Mouse (Mus musculus) thymus, adult 18-20 months (tissue): ENCODE results near the gene Olfr101.

ENCODE experiments used
- DNase-seq, 2 experiments: peaks; one replicate each; pipeline ENCODE4 v3.0.0; 2022; ENCODE audit warnings: mixed read lengths in 2 of 2

The Olfr101 gene

GRCm38 (mm10) chr17:37304213-37304612 is at the start of gene Olfr101:
Gene Olfr101 (minus strand): TSS chr17:37304313.
- no peak for DNase-seq

DNA sequence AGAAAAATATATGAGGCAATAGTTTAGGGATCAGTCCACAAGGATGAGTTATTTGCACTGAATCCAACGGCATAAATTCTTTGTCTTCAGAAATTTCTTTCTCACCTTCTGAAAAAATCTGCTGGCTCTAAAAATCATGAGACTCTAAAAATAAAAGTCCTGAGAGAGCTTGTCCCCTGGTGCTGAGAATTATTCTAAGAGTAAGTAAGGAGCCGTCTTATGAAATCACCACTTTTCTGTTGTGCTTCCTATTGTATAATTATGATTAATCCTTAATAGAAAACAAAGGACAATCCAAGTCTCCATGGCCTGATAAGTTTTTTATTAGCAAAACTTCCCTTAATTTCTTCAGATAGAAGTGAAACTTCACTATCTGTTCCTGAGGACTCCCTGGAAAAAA is 35.5 kb upstream of the Olfr101 start, which contains the start of gene Olfr103:
Gene Olfr103 (minus strand): TSS at position 101 of the 400 bp plus-strand sequence.
- no peak for DNase-seq

DNA sequence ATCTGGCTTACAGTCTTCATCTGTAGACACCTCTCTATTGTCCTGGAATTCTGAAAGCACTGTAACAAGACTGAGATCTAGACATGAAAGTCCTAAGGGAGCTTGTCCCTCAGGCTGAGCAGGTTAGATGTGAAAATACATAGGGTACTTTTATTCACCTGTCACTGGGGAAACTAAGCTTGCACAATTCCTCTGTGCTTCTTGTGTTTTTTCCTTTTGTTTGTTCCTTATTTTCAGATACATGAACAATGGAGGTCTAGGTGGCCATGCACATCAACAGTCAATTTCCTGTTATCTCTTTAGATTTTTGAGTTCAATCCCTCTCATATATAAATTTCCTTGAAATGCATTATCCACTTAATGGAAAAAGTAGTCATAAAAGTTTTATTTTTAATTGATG is 12.8 kb upstream of the Olfr101 start, which contains the start of gene Olfr102:
Gene Olfr102 (minus strand): TSS at position 101 of the 400 bp plus-strand sequence.
- no peak for DNase-seq

DNA sequence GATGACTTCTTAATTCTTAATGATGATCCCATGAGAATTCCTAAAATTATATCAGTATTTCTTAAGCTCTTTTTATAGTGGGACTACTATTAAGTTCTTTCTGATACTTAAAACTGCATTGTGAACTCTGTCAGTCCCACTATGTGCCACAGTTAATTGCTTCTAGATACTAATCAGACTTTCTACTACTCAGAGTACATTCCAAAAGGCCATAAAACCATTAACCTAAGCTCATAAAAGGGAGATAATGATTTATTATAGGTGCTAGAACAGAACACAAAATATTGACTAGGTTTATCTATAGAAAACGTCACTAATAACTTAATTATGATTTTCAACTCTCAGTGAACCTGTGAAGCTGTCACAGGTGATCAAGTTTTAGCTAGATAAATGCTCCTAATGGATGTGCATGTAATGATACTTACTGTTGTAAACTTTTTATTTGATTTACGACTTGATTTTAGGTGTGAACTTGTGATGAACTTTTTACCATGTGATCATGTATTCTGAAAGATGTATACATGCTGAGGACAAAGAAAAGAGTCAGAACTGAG is 6.1 kb upstream of the Olfr101 start:
- no peak for DNase-seq

- DNase-seq, result no peak
These were observed 4.4 kb upstream of the Olfr101 start for GRCm38 (mm10) chr17:37308483-37308882.

- no peak for DNase-seq
These were observed 20.8 kb downstream of the Olfr101 start, which contains the start of gene Olfr99 for GRCm38 (mm10) chr17:37283360-37283759. Gene Olfr99 (minus strand): TSS chr17:37283460.

GRCm38 (mm10) chr17:37280331-37280730 is 23.8 kb downstream of the Olfr101 start:
- DNase-seq, result no peak

- no peak for DNase-seq
These were observed 27.5 kb downstream of the Olfr101 start for GRCm38 (mm10) chr17:37276573-37276972.

GRCm38 (mm10) chr17:37275626-37276248 is 28.4 kb downstream of the Olfr101 start:
- no peak for DNase-seq

- DNase-seq, result peak; percentile 58 to 71
These were observed 33.4 kb downstream of the Olfr101 start for GRCm38 (mm10) chr17:37270702-37271092.

GRCm38 (mm10) chr17:37270058-37270701 is 33.9 kb downstream of the Olfr101 start, which contains the start of gene H2-M3:
Gene H2-M3 (plus strand): TSS chr17:37270220.
- peak; percentile 74 to 90 for DNase-seq

DNA sequence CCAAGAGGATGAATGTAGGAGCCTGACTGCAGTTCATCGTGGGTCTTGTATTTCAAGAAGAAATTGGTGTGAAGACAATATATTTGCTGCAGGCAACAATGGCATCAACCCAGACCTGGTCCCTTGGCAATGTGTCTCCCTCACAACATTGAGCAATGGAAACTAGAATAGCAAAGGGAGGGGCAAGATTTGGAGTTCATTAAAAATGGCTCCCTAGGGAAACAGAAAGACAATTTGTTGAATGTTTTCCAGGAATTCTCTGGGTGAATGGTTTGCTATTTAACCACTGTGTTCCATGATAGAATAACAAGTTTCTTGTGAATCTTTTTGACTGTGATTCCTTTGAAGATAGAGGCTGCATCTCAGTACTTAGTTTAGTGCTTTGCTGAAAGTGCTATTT is 40.5 kb downstream of the Olfr101 start, which contains the start of gene Olfr98:
Gene Olfr98 (minus strand): TSS at position 124 of the 400 bp plus-strand sequence.
- no peak for DNase-seq

- no peak for DNase-seq
These were observed 53.6 kb downstream of the Olfr101 start for GRCm38 (mm10) chr17:37250544-37250943.

GRCm38 (mm10) chr17:37249460-37249859 is 54.7 kb downstream of the Olfr101 start:
- no peak for DNase-seq
